Mouse (Mus musculus) hindbrain, embryonic 13.5 days (tissue): ENCODE measurements around the gene Anp32e. TPM values are rescaled to one million over a fixed set of nuclear protein-coding genes. Genes with fewer than 3 reads are reported as not detected.

Experiments used
- ATAC-seq: fragments of 200-750 bp; cut with Nextera tagmentation; 2 replicates; pipeline ENCODE4 v1.8.0; 2017; ENCODE audit warnings: moderate TSS enrichment; ENCODE audit not compliant: low FRiP score
- H3K27ac ChIP-seq: fragments of 300-500 bp; sonication (generic); 2 replicates; pipeline ENCODE4 v1.5.1; 2015; ENCODE audit warnings: inconsistent platforms, mild to moderate bottlenecking, moderate library complexity
- H3K27me3 ChIP-seq: fragments of 300-500 bp; sonication (generic); 2 replicates; pipeline ENCODE4 v1.6.1; 2015; ENCODE audit warnings: mild to moderate bottlenecking, inconsistent platforms
- H3K36me3 ChIP-seq: fragments of 300-500 bp; sonication (generic); 2 replicates; pipeline ENCODE4 v1.6.1; 2015; ENCODE audit warnings: mild to moderate bottlenecking, inconsistent platforms
- H3K4me1 ChIP-seq: fragments of 300-500 bp; sonication (generic); replicated peaks from 2 replicates; pipeline ENCODE4 v1.6.1; 2015; ENCODE audit warnings: inconsistent platforms
- H3K4me2 ChIP-seq: fragments of 300-500 bp; sonication (generic); 2 replicates; pipeline ENCODE4 v1.6.1; 2015; ENCODE audit warnings: inconsistent platforms, mild to moderate bottlenecking, moderate library complexity
- H3K4me3 ChIP-seq: fragments of 300-500 bp; sonication (generic); 2 replicates; pipeline ENCODE4 v1.5.1; 2015; ENCODE audit warnings: mild to moderate bottlenecking, inconsistent platforms
- H3K9ac ChIP-seq: fragments of 300-500 bp; sonication (generic); 2 replicates; pipeline ENCODE4 v1.6.1; 2015; ENCODE audit warnings: mild to moderate bottlenecking, inconsistent platforms
- H3K9me3 ChIP-seq: fragments of 300-500 bp; sonication (generic); 2 replicates; pipeline ENCODE4 v1.6.1; 2016; ENCODE audit warnings: inconsistent platforms
- WGBS: fragments of 180-500 bp; shearing (Covaris S2); methylation state at CpG from one replicate; pipeline ENCODE4 v1.1.7; 2015; 5-methylcytosine and 5-hydroxymethylcytosine counted together
- polyA plus RNA-seq: library from polyadenylated mRNA; unstranded; fragments of >200 nt; fragmentation: Nextera tagmentation; extraction: Ambion mirVana; gene quantifications from 2 replicates; pipeline ENCODE4 v1.2.1, GENCODE M21; 2015

The Anp32e gene
- 167 and 175 TPM in 2 replicates for polyA plus RNA-seq

DNA sequence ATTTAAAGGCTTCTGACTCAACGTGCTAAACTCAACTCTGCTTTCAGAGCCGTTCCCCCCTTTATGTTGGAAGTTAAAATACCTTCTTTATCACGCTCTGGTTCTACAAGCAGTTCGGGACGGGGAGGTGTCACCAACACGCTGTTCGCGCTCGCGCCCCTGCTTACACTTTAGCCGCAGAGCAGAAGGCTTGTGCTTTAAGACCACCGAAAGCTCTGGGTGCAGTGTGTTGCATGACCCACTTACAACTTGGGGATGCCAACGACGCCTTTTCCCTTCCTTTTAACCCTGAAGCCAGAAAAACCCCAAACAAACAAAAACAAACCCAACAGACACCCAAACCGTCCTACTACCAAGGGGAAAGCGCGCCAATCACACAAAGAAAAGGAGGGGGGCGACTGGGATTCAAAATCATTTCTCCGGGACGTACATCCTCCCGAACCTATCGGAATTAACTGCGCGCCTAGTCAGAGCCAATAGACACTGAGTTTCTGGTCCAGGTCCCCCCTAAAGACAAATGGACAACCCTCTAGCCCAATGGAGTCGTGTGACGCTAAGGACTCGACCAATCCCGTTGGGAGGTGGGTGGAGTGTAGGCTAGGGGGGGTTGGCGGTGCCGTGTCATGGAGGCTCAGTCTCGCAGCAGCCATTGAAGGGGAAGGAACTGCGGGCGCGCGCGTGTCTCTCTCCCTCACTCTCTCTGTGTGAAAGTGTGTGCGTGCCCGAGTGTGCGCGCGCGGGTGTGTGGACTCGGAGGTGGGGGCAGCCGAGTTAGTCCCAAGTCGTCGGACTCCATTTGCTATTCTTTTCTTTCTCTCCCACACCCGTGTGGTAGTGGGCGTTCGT, at the start of gene Anp32e:
Gene Anp32e (plus strand): TSS at position 589 of the 846 bp plus-strand sequence.
- peaks cover 36% of the 10 kb centered on the region for H3K4me1 ChIP-seq
- peaks cover 2% of the 10 kb centered on the region for H3K36me3 ChIP-seq
- no peaks in the 10 kb centered on the region for H3K9me3 ChIP-seq
- under 1% methylated on average over 49 of the region's 49 CpGs for WGBS
- peak within 1 kb of the TSS; percentile 89 for H3K27ac ChIP-seq
- H3K27me3 ChIP-seq = no peaks in the 10 kb centered on the region
- H3K4me3 ChIP-seq = peak within 1 kb of the TSS; percentile 89
- H3K4me2 ChIP-seq = peak within 1 kb of the TSS; percentile 76
- H3K9ac ChIP-seq = peak within 1 kb of the TSS; percentile 91
- ATAC-seq = peak; percentile 100

DNA sequence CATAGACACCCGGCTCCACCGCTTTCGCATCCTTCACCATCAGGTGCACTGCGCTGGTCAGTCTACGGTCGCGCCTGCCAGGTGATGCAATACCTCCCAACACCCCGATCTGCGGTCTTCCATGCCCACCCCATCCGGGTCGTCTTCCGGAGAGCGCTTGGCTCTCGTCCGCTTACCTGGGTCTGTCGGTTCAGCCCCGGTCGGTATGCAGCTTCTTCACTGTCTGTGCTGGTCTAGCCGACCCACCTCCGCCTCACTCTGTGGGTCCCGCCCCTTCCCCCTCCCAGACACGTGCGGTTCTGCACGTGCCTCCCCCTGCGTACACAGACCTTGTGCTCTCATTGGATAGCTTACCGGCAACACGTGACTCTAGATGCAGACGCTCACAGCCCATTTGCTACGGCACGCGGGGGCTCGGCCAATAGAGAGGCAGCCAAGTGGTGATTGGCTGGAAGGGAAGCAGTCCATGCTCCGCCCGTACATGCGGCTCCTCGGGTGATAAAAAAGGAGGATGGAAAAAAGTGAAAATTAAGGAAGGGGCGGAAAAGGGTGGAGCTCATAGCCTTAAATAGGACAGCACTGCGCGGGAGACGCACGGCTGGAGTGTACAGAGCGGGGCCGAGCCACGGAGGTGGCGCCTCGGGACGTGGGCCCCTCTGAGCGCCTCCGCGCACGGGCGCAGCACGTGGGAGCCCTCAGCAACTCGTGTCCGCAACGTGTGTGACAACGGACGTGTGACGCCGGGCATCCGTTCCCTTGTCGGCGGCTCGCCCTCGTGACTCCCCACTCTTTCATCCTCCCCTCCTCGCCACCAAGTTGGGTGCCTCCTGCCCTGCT, 46.8 kb upstream of the Anp32e start, which contains the start of gene Ciart:
Gene Ciart (minus strand): TSS at position 273 of the 837 bp plus-strand sequence.
- no peak within 1 kb of the TSS for H3K27ac ChIP-seq
- peak; percentile 99 for ATAC-seq
- peaks cover 16% of the 10 kb centered on the region for H3K4me1 ChIP-seq
- under 1% methylated on average over 43 of the region's 66 CpGs for WGBS
- peak within 1 kb of the TSS; percentile 61 for H3K9ac ChIP-seq
- H3K9me3 ChIP-seq = no peaks in the 10 kb centered on the region
- peak within 1 kb of the TSS; percentile 98 for H3K4me2 ChIP-seq
- 0 out of 2 replicates have a peak, but pooled peaks cover 3% of the 10 kb centered on the region for H3K27me3 ChIP-seq
- no peaks in the 10 kb centered on the region for H3K36me3 ChIP-seq
- peak within 1 kb of the TSS; percentile 59 for H3K4me3 ChIP-seq

DNA sequence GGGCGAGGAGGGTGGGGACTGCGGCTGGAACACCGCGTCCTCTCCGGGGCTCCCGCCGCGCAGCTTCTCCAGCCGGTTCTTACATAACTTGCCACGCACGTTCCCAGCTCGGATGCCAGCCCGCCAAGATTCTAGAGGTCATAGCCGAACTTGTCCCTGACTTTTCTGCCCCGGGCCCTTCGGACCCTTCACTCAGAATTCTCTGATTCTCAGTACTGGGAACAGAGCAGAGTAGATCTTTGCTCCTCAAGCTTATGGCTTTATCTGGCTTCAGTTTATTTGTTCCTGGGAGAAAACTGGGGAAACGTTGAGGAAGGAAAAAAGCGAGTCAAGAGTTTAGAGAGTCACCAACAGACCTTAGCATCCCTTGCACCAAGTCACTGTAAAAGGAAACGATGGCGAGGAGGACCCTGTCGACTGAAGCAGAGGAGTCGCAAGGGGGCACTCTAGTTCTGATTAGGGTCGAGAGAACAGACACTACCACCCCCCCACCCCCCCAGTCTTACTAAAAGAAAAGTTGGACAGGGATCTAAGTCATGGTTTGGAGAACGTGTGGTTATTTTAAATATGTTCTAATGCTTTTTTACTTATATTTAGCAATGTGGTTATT, 46.1 kb upstream of the Anp32e start:
- WGBS = 2% methylated on average over 24 of the region's 24 CpGs
- Histone ChIP-seq H3K9me3 (no peaks in the 10 kb centered on the region), H3K36me3 (no peaks in the 10 kb centered on the region), H3K4me3 (peak overlapping the region; percentile 59), H3K27ac (no peak overlapping the region), H3K27me3 (0 out of 2 replicates have a peak, but pooled peaks cover 3% of the 10 kb centered on the region), H3K4me1 (peaks cover 16% of the 10 kb centered on the region), H3K4me2 (peak overlapping the region; percentile 98), H3K9ac (peak overlapping the region; percentile 61)
- no peak for ATAC-seq

DNA sequence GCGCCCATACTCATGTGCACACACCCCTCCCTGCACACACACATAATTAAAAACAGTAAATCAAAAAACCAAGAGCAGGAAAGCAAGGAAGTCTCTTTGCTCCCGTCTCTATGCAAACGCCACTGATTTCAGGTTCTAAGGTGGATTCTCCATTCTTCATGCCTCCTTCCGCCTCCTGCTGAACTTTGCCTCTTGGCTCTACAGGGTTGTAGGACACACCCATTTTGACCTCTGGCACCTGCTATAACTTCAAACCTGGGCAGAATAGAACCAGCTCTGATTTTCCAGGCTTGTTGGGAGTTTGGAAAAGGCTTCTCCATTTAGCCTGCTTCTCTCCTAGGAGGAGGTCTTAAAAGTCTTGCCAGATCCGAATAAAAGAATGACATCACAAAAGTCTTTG, 44.6 kb upstream of the Anp32e start:
- Histone ChIP-seq H3K9ac (no peak overlapping the region), H3K36me3 (no peaks in the 10 kb centered on the region), H3K27ac (no peak overlapping the region), H3K9me3 (no peaks in the 10 kb centered on the region), H3K27me3 (0 out of 2 replicates have a peak, but pooled peaks cover 3% of the 10 kb centered on the region), H3K4me3 (no peak overlapping the region), H3K4me1 (peaks cover 16% of the 10 kb centered on the region), H3K4me2 (no peak overlapping the region)
- ATAC-seq = no peak
- 87% methylated on average over 5 of the region's 5 CpGs for WGBS

DNA sequence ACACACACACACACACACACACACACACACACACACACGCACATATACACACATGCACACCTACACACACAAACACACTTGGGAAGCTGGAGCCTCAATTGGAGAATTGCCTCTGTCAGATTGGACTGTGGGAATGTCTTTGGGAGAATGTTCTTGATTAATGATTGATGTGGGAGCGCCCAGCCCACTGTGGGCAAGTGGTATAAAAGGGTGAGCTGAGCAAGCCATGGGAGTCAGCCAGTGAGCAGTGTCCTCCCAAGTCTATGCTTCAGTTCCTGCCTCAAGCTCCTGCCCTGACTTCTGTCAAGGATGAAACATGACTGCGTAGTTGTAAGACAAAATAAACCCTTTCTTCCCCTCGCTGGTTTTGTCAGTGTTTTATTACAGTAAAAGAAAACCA, 41.5 kb upstream of the Anp32e start:
- no peaks in the 10 kb centered on the region for H3K36me3 ChIP-seq
- H3K27ac ChIP-seq = no peak overlapping the region
- H3K4me3 ChIP-seq = no peak overlapping the region
- H3K9me3 ChIP-seq = no peaks in the 10 kb centered on the region
- peaks cover 16% of the 10 kb centered on the region for H3K4me1 ChIP-seq
- no peak overlapping the region for H3K9ac ChIP-seq
- no peak for ATAC-seq
- no peak overlapping the region for H3K4me2 ChIP-seq
- WGBS = 80% methylated on average over 4 of the region's 4 CpGs
- peaks cover 9% of the 10 kb centered on the region; the same call in 1 of the 2 replicates for H3K27me3 ChIP-seq

DNA sequence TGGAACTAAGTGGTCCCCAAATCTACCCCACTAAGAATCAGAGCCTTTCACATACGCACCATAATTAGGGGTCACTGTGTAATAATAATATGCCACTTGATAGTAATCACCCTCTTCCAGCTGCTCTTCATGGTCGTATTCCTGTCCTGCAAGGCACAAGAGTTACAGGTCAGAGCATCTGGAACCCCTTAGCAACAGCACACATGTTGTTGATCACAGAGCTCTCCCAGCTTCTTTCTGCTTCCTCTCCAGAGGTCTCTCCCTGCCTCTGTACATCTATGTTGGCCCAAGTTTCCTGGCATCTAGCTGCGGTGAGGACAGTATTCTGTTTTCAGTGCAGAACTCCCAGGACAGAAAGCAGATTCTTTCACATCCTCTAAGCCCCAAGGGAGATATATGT, 39.4 kb upstream of the Anp32e start:
- H3K4me2 ChIP-seq = no peak overlapping the region
- no peak for ATAC-seq
- peaks cover 18% of the 10 kb centered on the region for H3K4me1 ChIP-seq
- WGBS = 77% methylated on average over 3 of the region's 3 CpGs
- H3K9ac ChIP-seq = no peak overlapping the region
- H3K4me3 ChIP-seq = no peak overlapping the region
- H3K9me3 ChIP-seq = no peaks in the 10 kb centered on the region
- H3K27ac ChIP-seq = no peak overlapping the region
- H3K36me3 ChIP-seq = no peaks in the 10 kb centered on the region
- H3K27me3 ChIP-seq = peaks cover 6% of the 10 kb centered on the region; the same call in 1 of the 2 replicates

DNA sequence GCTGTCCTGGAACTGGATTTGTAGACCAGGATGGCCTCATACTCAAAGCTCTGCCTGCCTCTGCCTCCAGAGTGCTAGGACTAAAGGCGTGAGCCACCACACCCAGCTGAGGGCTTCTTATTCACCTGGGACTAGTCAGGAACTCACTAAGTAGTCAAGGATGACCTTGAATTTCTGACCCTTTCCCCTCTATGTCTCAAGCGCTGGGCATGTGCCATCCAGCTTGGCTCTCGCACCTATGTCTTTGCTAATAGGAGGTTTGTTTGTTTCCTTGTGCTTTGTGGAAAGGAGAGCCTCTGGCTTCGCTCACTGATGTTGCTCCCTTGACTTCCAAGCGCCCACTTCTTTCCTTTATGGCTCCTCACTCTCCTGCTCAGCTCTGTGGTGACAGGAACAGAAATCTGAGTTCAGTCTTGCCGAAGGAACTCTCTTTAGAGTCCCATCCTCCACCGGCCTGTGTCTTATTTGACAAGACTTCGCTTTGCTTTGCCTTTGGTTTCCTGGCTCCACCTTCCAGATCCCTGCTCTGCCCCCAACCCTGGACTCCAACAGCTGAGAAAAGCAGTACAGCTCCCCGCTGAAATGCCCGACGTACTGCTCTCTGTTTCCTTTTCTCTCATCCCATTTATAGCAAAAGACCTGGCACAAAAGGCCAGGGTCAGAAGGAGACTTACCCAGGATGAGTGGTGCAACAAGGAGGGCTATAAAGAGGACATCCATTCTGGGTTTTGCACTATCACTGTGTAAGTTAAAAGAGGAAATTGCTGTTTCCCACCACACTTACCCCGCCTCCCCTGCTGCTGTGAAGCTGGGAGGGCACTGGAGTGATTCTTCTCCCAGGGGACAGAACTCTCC, 37.6 kb upstream of the Anp32e start, which contains the start of gene BC028528:
Gene BC028528 (minus strand): TSS at position 795 of the 855 bp plus-strand sequence.
- Histone ChIP-seq H3K27me3 (peaks cover 6% of the 10 kb centered on the region; the same call in 1 of the 2 replicates), H3K4me3 (0 out of 2 replicates have a peak within 1 kb of the TSS, but pooled peaks have one; percentile 9), H3K4me1 (peaks cover 31% of the 10 kb centered on the region), H3K9ac (peak within 1 kb of the TSS; percentile 9), H3K9me3 (no peaks in the 10 kb centered on the region), H3K27ac (peak within 1 kb of the TSS; percentile 75), H3K4me2 (peak within 1 kb of the TSS; percentile 29), H3K36me3 (no peaks in the 10 kb centered on the region)
- 25% methylated on average over 12 of the region's 12 CpGs for WGBS
- no peak for ATAC-seq

DNA sequence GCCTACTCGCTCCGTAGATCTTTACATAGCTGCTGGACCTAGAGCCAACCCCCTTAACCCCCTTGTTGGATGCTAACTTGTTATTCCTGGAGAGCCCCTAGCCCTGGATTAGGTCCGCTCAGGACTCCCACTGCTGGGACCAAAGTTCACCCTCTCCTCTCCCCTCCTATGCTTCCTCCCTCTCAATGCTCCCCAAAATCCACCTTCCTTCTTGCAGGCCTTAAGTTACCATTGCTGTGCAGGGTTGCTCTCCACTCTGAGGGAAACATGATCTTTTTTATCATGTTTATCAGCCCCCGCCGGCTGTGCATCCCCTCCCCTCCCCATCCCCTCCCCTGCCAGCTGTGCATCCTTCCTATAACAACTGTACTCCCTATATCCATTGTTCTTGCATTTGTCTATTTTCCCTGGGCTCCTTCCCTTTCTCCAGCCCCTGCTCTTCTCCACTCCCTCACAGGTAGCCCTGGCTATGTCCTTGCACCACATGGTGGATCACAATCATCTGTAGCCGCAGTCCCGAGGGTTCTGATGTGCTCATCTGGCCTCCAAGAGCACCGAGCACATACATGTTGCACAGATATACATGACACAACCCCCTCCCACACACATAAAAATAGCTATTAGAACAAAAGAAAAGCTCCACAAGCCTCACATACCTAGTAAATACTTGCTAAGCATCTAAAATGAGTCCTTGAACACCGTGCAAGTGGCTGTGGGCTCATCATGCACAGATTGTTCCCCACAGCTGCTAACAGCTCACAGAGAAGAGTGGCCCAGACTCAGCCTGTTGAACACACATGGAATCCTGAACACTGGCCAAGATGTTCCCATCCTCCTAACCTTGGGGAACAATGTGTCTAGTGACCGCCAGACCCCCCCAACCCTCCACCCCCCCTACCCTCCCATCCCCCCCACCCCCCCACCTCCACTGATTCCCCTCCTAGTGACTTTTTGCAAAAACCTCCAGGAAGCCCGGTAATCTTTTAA, 36.7 kb upstream of the Anp32e start:
- WGBS = 42% methylated on average over 11 of the region's 11 CpGs
- H3K4me3 ChIP-seq = 0 out of 2 replicates have a peak overlapping the region, but pooled peaks have one; percentile 9
- H3K9me3 ChIP-seq = no peaks in the 10 kb centered on the region
- H3K36me3 ChIP-seq = no peaks in the 10 kb centered on the region
- H3K4me1 ChIP-seq = peaks cover 31% of the 10 kb centered on the region
- ATAC-seq = no peak
- peaks cover 6% of the 10 kb centered on the region; the same call in 1 of the 2 replicates for H3K27me3 ChIP-seq
- peak overlapping the region; percentile 9; the same call in 1 of the 2 replicates for H3K9ac ChIP-seq
- peak overlapping the region; percentile 75 for H3K27ac ChIP-seq
- H3K4me2 ChIP-seq = peak overlapping the region; percentile 57

DNA sequence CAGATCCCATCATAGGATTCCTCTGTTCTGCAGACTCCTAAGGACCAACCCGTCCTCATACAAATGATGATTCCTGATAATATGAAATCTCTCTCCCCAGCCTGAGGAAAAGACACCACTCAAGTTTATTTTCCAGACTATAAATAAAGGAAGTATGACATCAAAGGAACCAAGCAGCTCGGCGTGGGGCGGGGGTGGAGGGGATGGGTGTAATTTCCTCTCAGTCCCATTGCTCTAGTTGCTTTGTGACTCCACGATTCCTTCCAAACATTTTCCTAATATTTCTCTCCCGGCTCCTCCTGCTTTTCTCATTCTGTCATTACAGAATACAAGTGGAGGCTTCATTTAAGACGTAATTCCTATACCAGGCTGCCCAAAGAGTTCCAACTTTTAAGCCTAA, 35.9 kb upstream of the Anp32e start:
- peak overlapping the region; percentile 61 for H3K9ac ChIP-seq
- peaks cover 31% of the 10 kb centered on the region for H3K4me1 ChIP-seq
- peak overlapping the region; percentile 79 for H3K27ac ChIP-seq
- whole genome bisulfite sequencing = 25% methylated on average over 7 of the region's 7 CpGs
- H3K4me3 ChIP-seq = peak overlapping the region; percentile 69
- no peaks in the 10 kb centered on the region for H3K9me3 ChIP-seq
- peak overlapping the region; percentile 57 for H3K4me2 ChIP-seq
- H3K27me3 ChIP-seq = peaks cover 6% of the 10 kb centered on the region; the same call in 1 of the 2 replicates
- peaks cover 5% of the 10 kb centered on the region; the same call in 1 of the 2 replicates for H3K36me3 ChIP-seq
- ATAC-seq = 0 out of 2 replicates have a peak, but pooled peaks have one; percentile 8
